Mouse (Mus musculus) thymus, postnatal 10 days (tissue): ENCODE measurements around the gene Yipf1.
"Not testable (repeated sequence)": the region's sequence is repeated elsewhere in the genome, so short reads cannot be mapped to it uniquely, and the experiment has no call there.

Experiments used
- DNase-seq, 2 experiments: peaks; one replicate each; pipeline ENCODE4 v3.0.0; 2021; ENCODE audit warnings: low spot score in 2 of 2

Yipf1 gene

GRCm38 (mm10) chr4:107323113-107323512 lies 8.9 kb downstream of the Yipf1 start:
- no peak for DNase-seq

- DNase-seq, result no peak
These were observed 14.4 kb downstream of the Yipf1 start for GRCm38 (mm10) chr4:107328530-107328929.

- peak in 1 of 2 experiments; percentile 30 for DNase-seq
These were observed 19.4 kb downstream of the Yipf1 start for GRCm38 (mm10) chr4:107333514-107333913.

GRCm38 (mm10) chr4:107336356-107336755 lies 22.2 kb downstream of the Yipf1 start:
- DNase-seq, result no peak

GRCm38 (mm10) chr4:107337455-107337854 lies 23.3 kb downstream of the Yipf1 start:
- no peak for DNase-seq

GRCm38 (mm10) chr4:107341354-107341753 lies 27.2 kb downstream of the Yipf1 start:
- DNase-seq, result no peak

- no peak for DNase-seq
These were observed 30.4 kb downstream of the Yipf1 start for GRCm38 (mm10) chr4:107344612-107345011.

GRCm38 (mm10) chr4:107347221-107347620 lies 33.1 kb downstream of the Yipf1 start:
- DNase-seq, result no peak

- no peak for DNase-seq
These were observed 34.6 kb downstream of the Yipf1 start for GRCm38 (mm10) chr4:107348529-107349310.

GRCm38 (mm10) chr4:107349311-107350008 lies 35.3 kb downstream of the Yipf1 start:
- peak; percentile 12 to 49 for DNase-seq

GRCm38 (mm10) chr4:107351368-107351767 lies 37.2 kb downstream of the Yipf1 start:
- DNase-seq, result no peak

GRCm38 (mm10) chr4:107353612-107354011 lies 39.4 kb downstream of the Yipf1 start:
- no peak for DNase-seq

GRCm38 (mm10) chr4:107354126-107354525 lies 40.0 kb downstream of the Yipf1 start:
- DNase-seq, result no peak

GRCm38 (mm10) chr4:107354543-107354942 lies 40.4 kb downstream of the Yipf1 start:
- DNase-seq, result no peak

GRCm38 (mm10) chr4:107357172-107357571 lies 43.0 kb downstream of the Yipf1 start:
- not testable (repeated sequence) for DNase-seq

- DNase-seq, result no peak
These were observed 44.3 kb downstream of the Yipf1 start for GRCm38 (mm10) chr4:107358460-107358859.

GRCm38 (mm10) chr4:107360457-107361145 lies 46.4 kb downstream of the Yipf1 start:
- no peak for DNase-seq

GRCm38 (mm10) chr4:107362755-107363154 lies 48.6 kb downstream of the Yipf1 start:
- no peak for DNase-seq

GRCm38 (mm10) chr4:107363573-107363972 lies 49.4 kb downstream of the Yipf1 start:
- DNase-seq, result no peak

- no peak for DNase-seq
These were observed 50.1 kb downstream of the Yipf1 start for GRCm38 (mm10) chr4:107364190-107364639.

- DNase-seq, result not testable (repeated sequence)
These were observed 52.2 kb downstream of the Yipf1 start for GRCm38 (mm10) chr4:107366408-107366807.

GRCm38 (mm10) chr4:107367567-107368314 lies 53.6 kb downstream of the Yipf1 start, which contains the start of gene Ndc1:
Gene Ndc1 (plus strand): TSS chr4:107367784.
- DNase-seq, result peak; percentile 76 to 78
